Mouse (Mus musculus) midbrain, embryonic 16.5 days (tissue): ENCODE data around the gene Map4k3. TPM values are rescaled to one million over a fixed set of nuclear protein-coding genes. Genes with fewer than 3 reads are reported as not detected.

Experiments used
- ATAC-seq: fragments of 200-750 bp; cut with Nextera tagmentation; 2 replicates; pipeline ENCODE4 v1.8.0; 2017; ENCODE audit warnings: moderate TSS enrichment
- H3K27ac ChIP-seq: fragments of 300-500 bp; sonication (generic); 2 replicates; pipeline ENCODE4 v1.5.1; 2014; ENCODE audit warnings: mild to moderate bottlenecking, low read length, mixed read lengths
- H3K27me3 ChIP-seq: fragments of 300-500 bp; sonication (generic); 2 replicates; pipeline ENCODE4 v1.6.1; 2014; ENCODE audit warnings: low read depth, low read length, mixed read lengths; ENCODE audit not compliant: control insufficient read depth, insufficient read depth
- H3K36me3 ChIP-seq: fragments of 300-500 bp; sonication (generic); 2 replicates; pipeline ENCODE4 v1.6.1; 2014; ENCODE audit warnings: mild to moderate bottlenecking, low read length, moderate library complexity, mixed read lengths; ENCODE audit not compliant: control insufficient read depth, insufficient read depth
- H3K4me1 ChIP-seq: fragments of 300-500 bp; sonication (generic); 2 replicates; pipeline ENCODE4 v1.6.1; 2014; ENCODE audit warnings: mild to moderate bottlenecking, low read length, mixed read lengths; ENCODE audit not compliant: control insufficient read depth, insufficient read depth
- H3K4me2 ChIP-seq: fragments of 300-500 bp; sonication (generic); 2 replicates; pipeline ENCODE4 v1.6.1; 2014; ENCODE audit warnings: mild to moderate bottlenecking, low read length, mixed read lengths
- H3K4me3 ChIP-seq: fragments of 300-500 bp; sonication (generic); 2 replicates; pipeline ENCODE4 v1.5.1; 2014; ENCODE audit warnings: low read depth, mild to moderate bottlenecking, low read length, moderate library complexity, mixed read lengths
- H3K9ac ChIP-seq: fragments of 300-500 bp; sonication (generic); 2 replicates; pipeline ENCODE4 v1.6.1; 2014; ENCODE audit warnings: low read depth, low read length, mixed read lengths
- H3K9me3 ChIP-seq: fragments of 300-500 bp; sonication (generic); replicated peaks from 2 replicates; pipeline ENCODE4 v1.6.1; 2014; ENCODE audit warnings: mild to moderate bottlenecking, low read length, mixed read lengths; ENCODE audit not compliant: control insufficient read depth, poor library complexity, severe bottlenecking
- WGBS: fragments of 180-500 bp; shearing (Covaris S2); extraction: QIAGEN DNeasy Blood & Tissue Kit; methylation state at CpG from one replicate; pipeline ENCODE4 v1.1.7; 2014; 5-methylcytosine and 5-hydroxymethylcytosine counted together
- polyA plus RNA-seq: library from polyadenylated mRNA; unstranded; fragments of >200 nt; fragmentation: Nextera tagmentation; extraction: Ambion mirVana; gene quantifications from 2 replicates; pipeline ENCODE4 v1.2.1, GENCODE M21; 2015

The Map4k3 gene
- polyA plus RNA-seq, 1 experiment from 2014 or later: 21.2 TPM

- Histone ChIP-seq H3K9ac (no peak overlapping the region), H3K4me3 (no peak overlapping the region), H3K4me1 (no peaks in the 10 kb centered on the region), H3K9me3 (no peaks in the 10 kb centered on the region), H3K27me3 (no peaks in the 10 kb centered on the region), H3K4me2 (no peak overlapping the region), H3K36me3 (peaks cover 14% of the 10 kb centered on the region), H3K27ac (no peak overlapping the region)
- no peak for ATAC-seq
- 94% methylated on average over 1 of the region's 1 CpGs for WGBS
Observed at GRCm38 (mm10) chr17:80635794-80636193, 92.5 kb downstream of the Map4k3 start.

GRCm38 (mm10) chr17:80632846-80633245, 95.4 kb downstream of the Map4k3 start:
- Histone ChIP-seq H3K27ac (no peak overlapping the region), H3K36me3 (peaks cover 11% of the 10 kb centered on the region), H3K4me3 (no peak overlapping the region), H3K4me1 (no peaks in the 10 kb centered on the region), H3K4me2 (no peak overlapping the region), H3K9ac (no peak overlapping the region), H3K27me3 (no peaks in the 10 kb centered on the region), H3K9me3 (no peaks in the 10 kb centered on the region)
- WGBS: 96% methylated on average over 5 of the region's 5 CpGs
- no peak for ATAC-seq

GRCm38 (mm10) chr17:80632354-80632753, 95.9 kb downstream of the Map4k3 start:
- no peaks in the 10 kb centered on the region for H3K9me3 ChIP-seq
- H3K4me1 ChIP-seq: no peaks in the 10 kb centered on the region
- H3K4me2 ChIP-seq: no peak overlapping the region
- 96% methylated on average over 4 of the region's 4 CpGs for WGBS
- H3K9ac ChIP-seq: no peak overlapping the region
- no peak for ATAC-seq
- peaks cover 11% of the 10 kb centered on the region for H3K36me3 ChIP-seq
- H3K27me3 ChIP-seq: no peaks in the 10 kb centered on the region
- H3K27ac ChIP-seq: no peak overlapping the region
- no peak overlapping the region for H3K4me3 ChIP-seq

GRCm38 (mm10) chr17:80631028-80631427, 97.3 kb downstream of the Map4k3 start:
- Histone ChIP-seq H3K9me3 (no peaks in the 10 kb centered on the region), H3K36me3 (peaks cover 14% of the 10 kb centered on the region), H3K4me2 (no peak overlapping the region), H3K4me1 (no peaks in the 10 kb centered on the region), H3K4me3 (no peak overlapping the region), H3K9ac (no peak overlapping the region), H3K27ac (no peak overlapping the region), H3K27me3 (no peaks in the 10 kb centered on the region)
- 95% methylated on average over 3 of the region's 3 CpGs for whole genome bisulfite sequencing
- no peak for ATAC-seq

GRCm38 (mm10) chr17:80624979-80625378, 103.3 kb downstream of the Map4k3 start:
- ATAC-seq: no peak
- H3K9me3 ChIP-seq: no peaks in the 10 kb centered on the region
- H3K4me3 ChIP-seq: no peak overlapping the region
- no peaks in the 10 kb centered on the region for H3K27me3 ChIP-seq
- H3K27ac ChIP-seq: no peak overlapping the region
- peaks cover 3% of the 10 kb centered on the region; the same call in 1 of the 2 replicates for H3K36me3 ChIP-seq
- H3K9ac ChIP-seq: no peak overlapping the region
- no peaks in the 10 kb centered on the region for H3K4me1 ChIP-seq
- H3K4me2 ChIP-seq: no peak overlapping the region

- Histone ChIP-seq H3K4me2 (no peak overlapping the region), H3K27ac (no peak overlapping the region), H3K9ac (no peak overlapping the region), H3K4me1 (no peaks in the 10 kb centered on the region), H3K27me3 (no peaks in the 10 kb centered on the region), H3K9me3 (no peaks in the 10 kb centered on the region), H3K4me3 (no peak overlapping the region), H3K36me3 (peaks cover 1% of the 10 kb centered on the region; the same call in 1 of the 2 replicates)
- no peak for ATAC-seq
- WGBS: 91% methylated on average over 4 of the region's 4 CpGs
Observed at GRCm38 (mm10) chr17:80621691-80622090, 106.6 kb downstream of the Map4k3 start.

- no peaks in the 10 kb centered on the region for H3K4me1 ChIP-seq
- H3K9ac ChIP-seq: no peak overlapping the region
- H3K4me3 ChIP-seq: no peak overlapping the region
- no peak overlapping the region for H3K4me2 ChIP-seq
- no peaks in the 10 kb centered on the region for H3K36me3 ChIP-seq
- no peaks in the 10 kb centered on the region for H3K9me3 ChIP-seq
- ATAC-seq: peak; percentile 74; the same call in 1 of the 2 replicates
- WGBS: 63% methylated on average over 5 of the region's 5 CpGs
- no peak overlapping the region for H3K27ac ChIP-seq
- H3K27me3 ChIP-seq: no peaks in the 10 kb centered on the region
Observed at GRCm38 (mm10) chr17:80620786-80621423, 107.4 kb downstream of the Map4k3 start.

- Histone ChIP-seq H3K9me3 (no peaks in the 10 kb centered on the region), H3K9ac (no peak overlapping the region), H3K4me1 (no peaks in the 10 kb centered on the region), H3K27ac (no peak overlapping the region), H3K36me3 (peaks cover 4% of the 10 kb centered on the region; the same call in 1 of the 2 replicates), H3K27me3 (no peaks in the 10 kb centered on the region), H3K4me3 (no peak overlapping the region), H3K4me2 (no peak overlapping the region)
- 76% methylated on average over 13 of the region's 13 CpGs for WGBS
- no peak for ATAC-seq
Observed at GRCm38 (mm10) chr17:80619556-80619955, 108.7 kb downstream of the Map4k3 start.

GRCm38 (mm10) chr17:80618890-80619289, 109.4 kb downstream of the Map4k3 start:
- H3K4me1 ChIP-seq: no peaks in the 10 kb centered on the region
- H3K4me3 ChIP-seq: no peak overlapping the region
- 60% methylated on average over 5 of the region's 5 CpGs for WGBS
- H3K4me2 ChIP-seq: no peak overlapping the region
- no peaks in the 10 kb centered on the region for H3K9me3 ChIP-seq
- peaks cover 5% of the 10 kb centered on the region; the same call in 1 of the 2 replicates for H3K36me3 ChIP-seq
- no peaks in the 10 kb centered on the region for H3K27me3 ChIP-seq
- ATAC-seq: no peak; the same call in 1 of the 2 replicates
- no peak overlapping the region for H3K27ac ChIP-seq
- no peak overlapping the region for H3K9ac ChIP-seq
